Comparison of ENCODE assay signal across 46 mouse cellular contexts in the genomic region with DNA sequence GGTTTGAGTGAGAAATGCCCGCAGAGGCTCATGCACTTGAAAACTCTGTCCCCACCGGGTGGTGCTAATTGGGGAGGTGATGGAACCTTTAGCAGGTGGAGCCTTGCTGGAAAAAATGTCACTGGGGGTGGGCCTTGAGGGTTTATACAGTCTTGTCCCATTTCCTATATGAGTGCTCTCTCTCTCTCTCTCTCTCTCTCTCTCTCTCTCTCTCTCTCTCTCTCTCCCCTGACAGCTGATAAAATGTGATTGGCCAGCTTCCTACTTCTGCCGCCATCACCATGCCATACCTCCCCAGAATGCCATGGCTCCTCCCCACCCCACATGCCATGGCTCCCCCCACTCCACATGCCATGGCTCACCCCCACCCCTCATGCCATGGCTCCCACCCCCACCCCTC. TPM values are rescaled to one million over a fixed set of nuclear protein-coding genes. Genes with fewer than 3 reads are reported as not detected.
"Had no signal": no experiment of that assay in that cellular context is flagged by ENCODE, and none has a peak within 500 bp of the region (broad histone marks: within the 10 kb centered on the region; RNA-seq: fewer than 3 reads in every experiment).

No protein-coding gene starts in this region.

- ATAC-seq: liver, embryonic 12.5 days; liver, postnatal 0 days; lung, postnatal 0 days; midbrain, embryonic 13.5 days; midbrain, embryonic 15.5 days; midbrain, embryonic 16.5 days had no signal

- H3K4me1 ChIP-seq: limb, embryonic 10.5 days; limb, embryonic 12.5 days; limb, embryonic 13.5 days; limb, embryonic 15.5 days; liver, embryonic 12.5 days; liver, embryonic 13.5 days; liver, embryonic 15.5 days; lung, embryonic 15.5 days; midbrain, embryonic 10.5 days; midbrain, embryonic 12.5 days; midbrain, embryonic 13.5 days; midbrain, embryonic 15.5 days; neural tube, embryonic 12.5 days had no signal

- H3K27ac ChIP-seq: limb, embryonic 10.5 days; limb, embryonic 12.5 days; limb, embryonic 13.5 days; limb, embryonic 15.5 days; liver, embryonic 12.5 days; liver, embryonic 13.5 days; liver, embryonic 14.5 days; liver, embryonic 15.5 days; lung, embryonic 15.5 days; macrophage; midbrain, embryonic 10.5 days; midbrain, embryonic 12.5 days; midbrain, embryonic 13.5 days; midbrain, embryonic 15.5 days; neural tube, embryonic 12.5 days had no signal

- H3K4me2 ChIP-seq: limb, embryonic 12.5 days; limb, embryonic 13.5 days; limb, embryonic 15.5 days; liver, embryonic 11.5 days; liver, embryonic 12.5 days; liver, embryonic 13.5 days; liver, embryonic 15.5 days; lung, embryonic 14.5 days; lung, embryonic 15.5 days; midbrain, embryonic 11.5 days; midbrain, embryonic 12.5 days; midbrain, embryonic 13.5 days; midbrain, embryonic 15.5 days; neural tube, embryonic 12.5 days had no signal

- H3K9ac ChIP-seq: limb, embryonic 12.5 days; limb, embryonic 13.5 days; limb, embryonic 15.5 days; liver, embryonic 12.5 days; liver, embryonic 13.5 days; liver, embryonic 14.5 days; liver, embryonic 15.5 days; liver, postnatal 0 days; lung, embryonic 14.5 days; lung, embryonic 15.5 days; midbrain, embryonic 12.5 days; midbrain, embryonic 13.5 days; midbrain, embryonic 15.5 days; neural tube, embryonic 12.5 days had no signal

- H3K36me3 ChIP-seq: limb, embryonic 10.5 days; limb, embryonic 12.5 days; limb, embryonic 13.5 days; limb, embryonic 15.5 days; liver, embryonic 12.5 days; liver, embryonic 13.5 days; liver, embryonic 15.5 days; lung, embryonic 15.5 days; midbrain, embryonic 10.5 days; midbrain, embryonic 12.5 days; midbrain, embryonic 13.5 days; midbrain, embryonic 15.5 days; neural tube, embryonic 12.5 days had no signal

- DNase-seq: left cerebral cortex, postnatal 4 days; liver; liver, embryonic 13.5 days; liver, postnatal 0 days; lung, adult 18-20 months; lung, adult 2 months; lung, embryonic 14.5 days; lung, postnatal 10 days; lung, postnatal 14 days; lung, postnatal 36 days; lung, postnatal 4 days; midbrain, embryonic 14.5 days had no signal

- H3K4me3 ChIP-seq: limb, embryonic 10.5 days; limb, embryonic 12.5 days; limb, embryonic 13.5 days; limb, embryonic 15.5 days; liver, embryonic 12.5 days; liver, embryonic 13.5 days; liver, embryonic 15.5 days; lung, embryonic 15.5 days; midbrain, embryonic 10.5 days; midbrain, embryonic 12.5 days; midbrain, embryonic 13.5 days; midbrain, embryonic 15.5 days; myocyte; neural tube, embryonic 12.5 days had no signal

- H3K9me3 ChIP-seq: limb, embryonic 10.5 days; limb, embryonic 12.5 days; limb, embryonic 13.5 days; limb, embryonic 15.5 days; liver, embryonic 12.5 days; liver, embryonic 13.5 days; liver, embryonic 15.5 days; lung, embryonic 15.5 days; midbrain, embryonic 10.5 days; midbrain, embryonic 12.5 days; midbrain, embryonic 13.5 days; midbrain, embryonic 15.5 days; neural tube, embryonic 12.5 days had no signal

- H3K27me3 ChIP-seq: limb, embryonic 12.5 days; limb, embryonic 13.5 days; limb, embryonic 15.5 days; liver, embryonic 12.5 days; liver, embryonic 13.5 days; liver, embryonic 15.5 days; lung, embryonic 15.5 days; midbrain, embryonic 12.5 days; midbrain, embryonic 13.5 days; midbrain, embryonic 15.5 days; neural tube, embryonic 12.5 days had no signal

RNA-seq across cellular contexts. Expression of a gene that starts 8.7 kb away (rescaled TPM):
- total RNA-seq: left cerebral cortex, adult 8-10 months; left cerebral cortex, postnatal 10 days; left cerebral cortex, postnatal 14 days; left cerebral cortex, postnatal 25 days; left cerebral cortex, postnatal 36 days; left cerebral cortex, postnatal 4 days; liver, adult 2 months; megakaryocyte progenitor cell, adult 5-6 weeks; megakaryocyte-erythroid progenitor cell, adult 5-6 weeks; midbrain, postnatal 0 days; monocyte, adult 5-6 weeks had no signal
- polyA plus RNA-seq: limb, embryonic 10.5 days; limb, embryonic 13.5 days; limb, embryonic 14.5 days; limb, embryonic 15.5 days; liver, adult 2 months; liver, postnatal 0 days; lung, adult 2 months; lung, embryonic 14.5 days; lung, embryonic 15.5 days; lung, embryonic 16.5 days; lung, postnatal 0 days; macrophage; midbrain, embryonic 10.5 days; midbrain, embryonic 11.5 days; midbrain, embryonic 12.5 days; midbrain, embryonic 13.5 days; midbrain, embryonic 14.5 days; midbrain, embryonic 15.5 days; midbrain, embryonic 16.5 days; midbrain, postnatal 0 days; myocyte; neural tube, embryonic 11.5 days; neural tube, embryonic 12.5 days had no signal

RNA-seq across cellular contexts. Expression of a gene that starts 32.3 kb away (rescaled TPM):
- total RNA-seq: left cerebral cortex, adult 8-10 months; left cerebral cortex, postnatal 10 days; left cerebral cortex, postnatal 14 days; left cerebral cortex, postnatal 25 days; left cerebral cortex, postnatal 36 days; left cerebral cortex, postnatal 4 days; liver, adult 2 months; megakaryocyte progenitor cell, adult 5-6 weeks; megakaryocyte-erythroid progenitor cell, adult 5-6 weeks; midbrain, postnatal 0 days; monocyte, adult 5-6 weeks had no signal
- polyA plus RNA-seq: limb, embryonic 10.5 days; limb, embryonic 11.5 days; limb, embryonic 12.5 days; limb, embryonic 13.5 days; limb, embryonic 14.5 days; limb, embryonic 15.5 days; liver, adult 2 months; liver, embryonic 11.5 days; liver, embryonic 12.5 days; liver, embryonic 13.5 days; liver, embryonic 14.5 days; liver, embryonic 15.5 days; liver, embryonic 16.5 days; liver, postnatal 0 days; lung, adult 2 months; lung, embryonic 14.5 days; macrophage; midbrain, embryonic 10.5 days; midbrain, embryonic 11.5 days; midbrain, embryonic 12.5 days; midbrain, embryonic 13.5 days; midbrain, embryonic 14.5 days; midbrain, embryonic 15.5 days; midbrain, embryonic 16.5 days; midbrain, postnatal 0 days; myocyte; neural tube, embryonic 11.5 days; neural tube, embryonic 12.5 days had no signal

RNA-seq across cellular contexts. Expression of a gene that starts 42.5 kb away (rescaled TPM):
- total RNA-seq: left cerebral cortex, adult 8-10 months; left cerebral cortex, postnatal 10 days; left cerebral cortex, postnatal 14 days; left cerebral cortex, postnatal 25 days; left cerebral cortex, postnatal 36 days; left cerebral cortex, postnatal 4 days; liver, adult 2 months; megakaryocyte progenitor cell, adult 5-6 weeks; megakaryocyte-erythroid progenitor cell, adult 5-6 weeks; midbrain, postnatal 0 days; monocyte, adult 5-6 weeks had no signal
- polyA plus RNA-seq: limb, embryonic 10.5 days; limb, embryonic 11.5 days; limb, embryonic 12.5 days; limb, embryonic 13.5 days; limb, embryonic 14.5 days; limb, embryonic 15.5 days; liver, adult 2 months; liver, embryonic 11.5 days; liver, embryonic 12.5 days; liver, embryonic 13.5 days; liver, embryonic 14.5 days; liver, embryonic 15.5 days; liver, embryonic 16.5 days; liver, postnatal 0 days; lung, adult 2 months; lung, embryonic 14.5 days; lung, embryonic 15.5 days; lung, embryonic 16.5 days; lung, postnatal 0 days; macrophage; midbrain, embryonic 10.5 days; midbrain, embryonic 11.5 days; midbrain, embryonic 12.5 days; midbrain, embryonic 13.5 days; midbrain, embryonic 14.5 days; midbrain, embryonic 15.5 days; midbrain, embryonic 16.5 days; midbrain, postnatal 0 days; myocyte; neural tube, embryonic 11.5 days; neural tube, embryonic 12.5 days had no signal
